Mouse (Mus musculus) C2C12 (cell line): ENCODE measurements at regions not wholly inside any gene's neighbourhood (a gene's known extent, or its start where the extent isn't known, plus 50 kb on each side); places are given as distances from the start of the nearest gene placed in this dataset.

Experiments
- H3K27me3 ChIP-seq: one replicate; pipeline ENCODE4 v1.6.1; 2011; ENCODE audit not compliant: control insufficient read depth, insufficient read depth, insufficient read length
- H3K36me3 ChIP-seq: one replicate; pipeline ENCODE4 v1.6.1; 2011; ENCODE audit not compliant: control insufficient read depth, insufficient read depth
- H3K4me3 ChIP-seq: one replicate; pipeline ENCODE4 v1.5.1; 2011; ENCODE audit warnings: mild to moderate bottlenecking, control low read depth; ENCODE audit not compliant: poor library complexity, insufficient read depth, severe bottlenecking
- H3K79me2 ChIP-seq: one replicate; pipeline ENCODE4 v1.6.1; 2011; ENCODE audit not compliant: control insufficient read depth, insufficient read depth
- H3K79me3 ChIP-seq: one replicate; pipeline ENCODE4 v1.6.1; 2011; ENCODE audit warnings: low read depth, control low read depth
- H3ac ChIP-seq: one replicate; pipeline ENCODE3; 2011; ENCODE audit warnings: low read depth; ENCODE audit not compliant: control insufficient read depth, insufficient read length
- CEBPB ChIP-seq: IDR thresholded peaks from one replicate; pipeline ENCODE4 v1.6.1; 2011; ENCODE audit warnings: low read depth, mild to moderate bottlenecking, control low read depth, moderate library complexity
- CTCF ChIP-seq: IDR thresholded peaks from one replicate; pipeline ENCODE4 v1.5.1; 2011; ENCODE audit not compliant: control insufficient read depth, insufficient read depth, insufficient read length
- FOSL1 ChIP-seq: IDR thresholded peaks from one replicate; pipeline ENCODE4 v1.8.0; 2011; ENCODE audit warnings: mild to moderate bottlenecking, low read length; ENCODE audit not compliant: poor library complexity, insufficient read depth, severe bottlenecking
- MAX ChIP-seq: IDR thresholded peaks from one replicate; pipeline ENCODE4 v1.6.1; 2011; ENCODE audit warnings: mild to moderate bottlenecking, control low read depth
- MYOD1 ChIP-seq: IDR thresholded peaks from one replicate; pipeline ENCODE4 v1.6.1; 2011; ENCODE audit warnings: low read depth; ENCODE audit not compliant: control insufficient read depth, insufficient read length
- MYOG ChIP-seq: IDR thresholded peaks from one replicate; pipeline ENCODE4 v1.6.1; 2011; ENCODE audit not compliant: control insufficient read depth, insufficient read length; ENCODE audit errors: extremely low read depth
- USF1 ChIP-seq: IDR thresholded peaks from one replicate; pipeline ENCODE4 v1.6.1; 2011; ENCODE audit warnings: low read depth, mild to moderate bottlenecking, control low read depth, moderate library complexity

DNA sequence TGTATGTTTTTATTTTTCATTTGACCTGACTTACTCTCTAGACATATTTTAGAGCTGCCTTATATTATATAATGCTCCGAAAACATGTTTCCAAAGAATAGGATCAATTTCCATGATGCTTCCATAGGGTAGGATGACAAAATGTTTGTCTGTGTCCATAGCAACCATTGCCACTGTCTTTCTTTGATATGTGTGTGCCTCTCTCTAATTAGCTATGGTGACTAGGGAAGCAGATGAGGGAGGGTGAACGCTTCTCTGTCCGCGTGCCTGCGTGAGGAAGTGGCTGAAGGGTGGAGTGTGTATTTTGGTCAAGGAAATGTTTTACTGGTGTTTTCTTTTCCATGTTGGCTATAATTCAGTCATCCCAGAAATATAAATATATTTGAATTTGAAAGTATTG lies 104.2 kb upstream of the Fn1 start:
- H3K79me2 ChIP-seq, result no peaks in the 10 kb centered on the region
- no peak for TF ChIP-seq MYOG
- TF ChIP-seq CTCF, result no peak
- no peak for TF ChIP-seq CEBPB
- no peak for TF ChIP-seq MAX
- no peak for TF ChIP-seq USF1
- TF ChIP-seq MYOD1, result no peak
- TF ChIP-seq FOSL1, result no peak
- no peaks in the 10 kb centered on the region for H3K36me3 ChIP-seq

GRCm38 (mm10) chr1:71756159-71756558 lies 103.2 kb upstream of the Fn1 start:
- TF ChIP-seq USF1 (no peak), CEBPB (no peak)
- H3K79me2 ChIP-seq, result no peaks in the 10 kb centered on the region
- H3K79me3 ChIP-seq, result no peaks in the 10 kb centered on the region
- no peak overlapping the region for H3ac ChIP-seq
- no peaks in the 10 kb centered on the region for H3K36me3 ChIP-seq
- H3K4me3 ChIP-seq, result no peak overlapping the region
- H3K27me3 ChIP-seq, result no peaks in the 10 kb centered on the region

More for the DNA sequence above, 104.2 kb upstream of the Fn1 start:
- Histone ChIP-seq H3ac (no peak overlapping the region), H3K79me3 (no peaks in the 10 kb centered on the region), H3K27me3 (no peaks in the 10 kb centered on the region), H3K4me3 (no peak overlapping the region)

GRCm38 (mm10) chr1:71755435-71755834 lies 102.4 kb upstream of the Fn1 start:
- H3K79me2 ChIP-seq, result no peaks in the 10 kb centered on the region
- H3ac ChIP-seq, result no peak overlapping the region
- H3K27me3 ChIP-seq, result no peaks in the 10 kb centered on the region
- no peaks in the 10 kb centered on the region for H3K36me3 ChIP-seq
- TF ChIP-seq MYOD1 (peak; percentile 65), CTCF (no peak), USF1 (no peak), FOSL1 (peak; percentile 50), MAX (no peak), CEBPB (no peak)
- no peaks in the 10 kb centered on the region for H3K79me3 ChIP-seq
- H3K4me3 ChIP-seq, result no peak overlapping the region

DNA sequence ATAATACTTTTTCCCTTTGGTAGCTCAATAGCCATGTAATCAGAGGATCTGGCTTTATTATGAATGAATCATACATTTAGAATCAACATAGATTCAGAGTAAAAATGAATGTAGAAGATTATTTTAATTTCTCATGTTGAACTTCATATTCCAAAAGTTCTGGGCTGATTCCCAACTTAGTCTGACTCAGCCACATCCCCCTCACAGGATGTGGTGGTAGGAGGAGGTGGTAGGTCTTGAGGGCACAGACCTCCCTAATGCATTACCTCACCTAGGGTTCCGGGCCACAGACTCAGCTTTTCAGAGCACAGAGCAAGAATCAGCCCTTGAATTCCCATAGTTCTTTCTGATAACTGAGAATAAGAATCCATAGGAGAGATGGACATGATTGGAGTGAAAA lies 99.4 kb upstream of the Fn1 start:
- Histone ChIP-seq H3K36me3 (no peaks in the 10 kb centered on the region), H3K79me2 (no peaks in the 10 kb centered on the region), H3ac (no peak overlapping the region), H3K27me3 (no peaks in the 10 kb centered on the region), H3K4me3 (no peak overlapping the region), H3K79me3 (no peaks in the 10 kb centered on the region)
- TF ChIP-seq FOSL1 (peak; percentile 38), MAX (no peak)

DNA sequence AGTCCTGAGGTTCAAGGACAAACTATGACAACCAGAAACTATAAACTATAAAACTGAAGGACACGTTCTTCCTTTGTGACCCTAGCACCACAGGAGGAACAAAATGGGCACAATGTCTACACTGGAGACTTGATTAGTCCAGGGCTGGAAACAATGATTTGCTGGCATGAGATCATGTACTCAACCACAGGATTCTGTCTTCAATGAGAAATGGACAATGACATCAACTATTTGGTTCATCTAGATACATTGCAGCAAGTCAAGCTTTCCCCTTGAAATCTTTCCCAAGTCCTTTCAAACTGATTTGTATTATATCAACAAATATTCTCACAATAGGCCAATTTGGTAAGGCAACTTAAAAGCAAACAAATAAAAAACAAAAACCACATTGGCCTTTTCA lies 98.6 kb upstream of the Fn1 start:
- Histone ChIP-seq H3K4me3 (no peak overlapping the region), H3K36me3 (no peaks in the 10 kb centered on the region), H3K79me2 (no peaks in the 10 kb centered on the region), H3K79me3 (no peaks in the 10 kb centered on the region), H3K27me3 (no peaks in the 10 kb centered on the region), H3ac (no peak overlapping the region)
- TF ChIP-seq CEBPB (no peak), MYOD1 (no peak), CTCF (no peak), USF1 (no peak)

DNA sequence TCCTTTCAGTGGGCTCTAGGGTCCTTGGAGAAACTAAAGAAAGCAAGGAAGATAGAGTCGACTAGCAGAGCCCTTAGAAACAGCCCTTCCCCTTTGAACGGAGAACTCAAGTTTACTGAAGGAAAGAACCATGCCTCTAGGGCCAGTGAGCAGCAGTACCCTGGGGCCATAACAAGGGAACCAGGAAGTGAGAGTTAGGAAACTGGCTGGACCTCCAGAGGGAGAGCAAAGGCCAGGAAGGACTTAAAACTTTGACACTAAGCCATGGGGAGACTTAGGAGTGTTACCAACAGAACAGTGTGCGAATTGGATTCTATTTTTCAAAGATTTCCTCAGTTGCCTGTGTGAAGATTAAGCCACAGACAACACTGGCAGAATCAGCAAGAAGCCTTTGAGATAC lies 82.6 kb upstream of the Fn1 start:
- H3K79me2 ChIP-seq, result no peaks in the 10 kb centered on the region
- H3K36me3 ChIP-seq, result no peaks in the 10 kb centered on the region
- no peaks in the 10 kb centered on the region for H3K79me3 ChIP-seq
- H3K27me3 ChIP-seq, result no peaks in the 10 kb centered on the region
- TF ChIP-seq USF1, result no peak
- no peak for TF ChIP-seq FOSL1
- no peak for TF ChIP-seq CTCF
- no peak for TF ChIP-seq CEBPB
- TF ChIP-seq MYOG, result no peak
- H3ac ChIP-seq, result no peak overlapping the region
- no peak overlapping the region for H3K4me3 ChIP-seq

DNA sequence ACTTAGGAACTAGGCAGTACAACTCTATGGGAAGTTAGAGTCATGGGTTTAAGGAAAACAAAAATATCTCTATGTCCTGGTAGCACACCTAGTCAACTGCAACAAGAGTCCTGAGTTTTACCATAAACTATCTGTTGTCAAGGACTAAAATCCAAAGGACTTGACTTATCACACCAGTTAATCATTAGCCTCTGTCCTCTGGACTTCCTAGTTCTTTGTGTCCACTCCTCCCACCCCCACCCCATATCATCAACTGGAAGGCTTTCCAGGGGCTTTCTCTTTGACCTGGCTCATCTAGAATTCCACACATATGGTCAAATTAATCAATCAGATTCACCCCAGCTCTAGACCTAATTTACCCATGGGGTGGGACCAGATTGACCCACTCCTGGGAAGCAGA lies 78.6 kb upstream of the Fn1 start:
- Histone ChIP-seq H3K79me2 (no peaks in the 10 kb centered on the region), H3ac (no peak overlapping the region), H3K36me3 (no peaks in the 10 kb centered on the region), H3K4me3 (no peak overlapping the region), H3K27me3 (no peaks in the 10 kb centered on the region), H3K79me3 (no peaks in the 10 kb centered on the region)
- TF ChIP-seq USF1 (no peak), MYOG (no peak), CEBPB (no peak), CTCF (no peak), MAX (no peak), MYOD1 (no peak), FOSL1 (no peak)
